Mouse (Mus musculus) layer of hippocampus, adult 18-20 months (tissue): ENCODE data around the gene Sacm1l. TPM values are rescaled to one million over a fixed set of nuclear protein-coding genes. Genes with fewer than 3 reads are reported as not detected.

ENCODE experiments used
- DNase-seq, 2 experiments: peaks; one replicate each; pipeline ENCODE4 v3.0.0; 2022; ENCODE audit warnings: low spot score in 2 of 2
- long read RNA-seq: library from polyadenylated mRNA; stranded (forward); transcript quantifications from one replicate; pipeline ENCODE4 v2.0.0, GENCODE M21; 2021
- total RNA-seq, 2 experiments: library from RNA; stranded (reverse); gene quantifications; 2 replicates each; pipeline ENCODE4 v1.2.3; 2021

Gene Sacm1l
- total RNA-seq, result 10 to 100 TPM; 61.8 to 62.3 TPM
- long read RNA-seq, transcript Sacm1l-201 (20 exons, 3,558 nt), result major isoform, 123 of 136 reads
- long read RNA-seq, partial matches to known transcripts, result 4 of 136 reads
- long read RNA-seq, other reads (novel, unspliced or antisense), result 9 of 136 reads

DNA sequence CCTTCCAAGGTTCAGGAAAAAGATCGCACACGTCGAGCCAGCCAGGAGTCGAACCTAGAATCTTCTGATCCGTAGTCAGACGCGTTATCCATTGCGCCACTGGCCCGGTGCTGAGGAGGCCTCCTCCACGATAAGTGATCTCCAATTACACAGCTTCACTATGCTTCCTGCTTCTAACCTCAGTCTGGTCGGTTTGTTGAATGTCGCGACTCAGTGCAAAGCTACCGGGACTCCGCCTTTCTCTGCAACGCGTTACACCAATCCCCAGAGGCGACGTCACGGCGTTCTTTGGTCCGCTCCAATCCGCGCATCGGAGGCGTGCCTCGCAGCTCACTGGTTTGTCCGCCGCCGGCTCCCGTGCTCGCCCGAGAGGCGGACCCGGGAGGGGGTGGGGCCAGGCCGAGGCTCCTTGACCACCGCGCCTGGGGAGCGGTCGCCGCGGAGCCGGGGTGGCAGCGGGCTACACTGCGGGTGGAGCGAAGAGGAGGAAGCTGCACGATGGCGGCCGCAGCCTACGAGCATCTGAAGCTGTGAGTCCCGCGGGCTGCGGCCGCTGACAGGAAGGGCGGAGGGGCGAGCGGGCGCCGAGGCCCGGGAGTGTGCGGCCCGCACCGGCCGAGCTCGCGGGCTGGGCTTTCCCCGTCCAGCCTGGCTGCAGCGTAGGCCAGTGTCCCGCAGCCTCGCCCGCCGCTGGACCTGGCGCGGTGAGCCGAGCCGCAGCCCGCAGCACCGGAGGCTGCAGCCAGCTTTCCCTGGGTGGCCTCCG, at the start of gene Sacm1l:
Gene Sacm1l (plus strand): TSS at position 368 of the 766 bp plus-strand sequence.
- peak; percentile 98 to 99 for DNase-seq

DNA sequence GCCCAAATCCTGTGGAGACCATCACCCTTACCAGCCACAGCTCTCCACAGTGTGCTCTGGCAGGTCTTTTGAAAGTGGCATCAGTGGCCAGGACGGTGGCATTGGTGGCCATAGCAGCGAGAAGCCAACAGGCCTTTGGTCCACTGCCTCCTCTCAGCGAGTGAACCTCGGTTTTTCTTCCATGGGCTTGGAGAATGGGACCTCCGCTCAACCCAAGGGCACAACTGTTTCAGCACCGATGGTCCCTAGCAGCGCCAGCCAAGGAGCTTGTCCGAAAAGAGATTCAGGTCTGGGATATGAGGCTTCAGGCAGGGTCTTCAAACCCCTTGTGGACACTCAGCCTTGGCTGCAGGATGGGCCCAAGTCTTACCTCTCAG, 49.7 kb upstream of the Sacm1l start:
- no peak for DNase-seq

DNA sequence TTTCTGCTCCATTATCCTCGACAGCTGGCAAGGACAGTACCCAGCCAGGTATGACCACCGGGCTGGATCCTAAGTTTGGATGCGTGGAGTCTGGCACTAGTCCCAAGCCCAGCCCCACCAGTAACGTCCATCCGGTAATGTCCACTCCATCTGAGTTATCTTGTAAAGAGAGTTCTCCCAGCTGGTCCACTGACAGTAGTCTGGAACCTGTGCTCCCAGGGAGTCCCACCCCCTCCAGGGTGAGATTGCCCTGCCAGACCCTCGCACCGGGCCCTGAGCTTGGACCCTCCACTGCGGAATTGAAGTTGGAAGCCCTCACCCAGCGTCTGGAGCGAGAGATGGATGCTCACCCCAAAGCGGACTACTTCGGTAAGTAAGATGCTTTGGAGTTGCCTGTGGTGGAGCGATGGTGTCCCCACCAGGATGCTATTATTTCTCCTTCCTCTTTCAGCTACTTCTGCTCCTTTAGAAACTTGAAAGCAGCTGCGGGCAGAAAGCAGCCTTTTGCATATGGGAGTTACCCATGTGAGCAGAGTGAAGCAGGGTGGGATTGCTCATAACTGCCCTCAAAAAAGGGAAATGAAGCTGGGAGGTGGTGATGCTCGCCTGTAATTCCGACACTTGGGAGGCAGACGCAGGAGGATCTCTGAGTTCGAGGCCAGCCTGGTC, 49.2 kb upstream of the Sacm1l start:
- DNase-seq, result no peak

DNA sequence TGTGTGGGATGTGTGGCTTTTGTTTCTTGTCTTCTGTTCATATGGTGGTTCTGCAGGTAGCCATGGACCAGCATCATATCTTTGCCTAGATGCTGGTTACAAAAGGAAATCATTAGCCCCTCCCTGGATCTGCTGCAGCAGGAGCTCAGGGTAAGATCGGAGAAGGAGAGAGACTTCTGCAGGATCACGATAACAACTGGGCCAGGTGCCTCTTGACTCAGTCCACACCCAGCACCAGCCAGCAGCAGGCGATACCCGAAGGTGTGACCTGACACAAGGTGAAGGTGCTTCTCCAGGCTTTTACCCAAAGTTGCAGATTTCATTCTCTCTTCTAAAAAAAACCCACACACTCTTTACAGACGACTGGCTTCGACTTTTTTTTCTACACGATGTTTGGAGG, 48.4 kb upstream of the Sacm1l start:
- DNase-seq, result no peak

DNA sequence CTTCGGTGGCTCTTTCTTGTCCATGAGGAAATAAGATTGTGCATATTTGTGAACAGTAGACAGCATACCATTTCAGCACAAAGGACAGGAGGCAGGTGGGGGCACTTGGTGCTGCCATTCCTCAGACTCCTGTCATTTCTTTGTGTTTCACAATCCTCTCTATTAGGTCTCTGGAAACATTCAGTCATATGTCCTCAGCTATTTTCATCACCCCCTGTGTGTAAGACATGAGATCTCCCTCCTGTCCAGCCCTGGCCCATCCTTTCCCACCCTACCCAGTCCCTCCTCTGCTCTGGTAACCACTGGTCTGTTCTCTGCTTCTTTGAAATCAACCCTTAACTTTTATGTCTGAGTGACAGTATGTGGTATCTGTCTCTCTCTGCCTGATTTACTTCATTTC, 46.0 kb upstream of the Sacm1l start:
- no peak for DNase-seq

DNA sequence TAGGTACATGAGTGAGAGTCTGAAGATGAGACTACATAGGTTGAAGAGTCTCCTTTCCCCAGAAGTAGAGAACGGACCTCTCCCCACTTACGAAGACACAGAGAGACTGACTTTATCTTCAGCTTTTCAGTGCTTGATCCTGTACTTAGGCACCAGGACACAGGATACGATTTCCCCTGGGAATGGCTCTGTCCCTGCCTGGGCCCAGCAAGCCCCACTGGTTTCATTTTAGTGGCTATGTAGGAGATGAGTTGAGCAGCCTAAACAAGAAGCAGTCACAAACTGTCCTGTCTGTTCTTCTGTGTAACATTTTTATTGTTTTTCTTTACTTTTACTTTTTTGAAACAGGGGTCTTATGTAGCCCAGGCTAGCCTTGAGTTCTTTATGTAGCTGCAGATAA, 44.7 kb upstream of the Sacm1l start:
- DNase-seq, result no peak

DNA sequence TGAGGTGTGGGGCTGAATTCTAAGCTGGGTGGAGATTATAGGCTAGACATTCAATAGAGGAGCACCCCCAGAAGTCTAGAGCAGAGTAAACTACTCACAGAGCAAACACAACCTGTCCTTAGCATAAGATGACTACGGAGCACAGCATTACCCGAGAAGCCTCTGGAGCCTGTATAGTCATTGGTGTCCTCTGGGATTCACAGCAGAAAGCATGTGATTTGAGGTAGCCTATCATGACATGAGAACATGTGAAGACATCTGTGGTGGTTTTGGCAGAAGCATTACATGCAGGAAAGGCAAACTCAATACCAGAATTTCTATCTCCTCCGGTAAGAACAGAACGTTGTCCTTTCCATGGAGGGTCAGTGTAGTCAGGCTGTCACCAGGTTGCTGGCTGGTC, 44.0 kb upstream of the Sacm1l start:
- DNase-seq, result no peak

DNA sequence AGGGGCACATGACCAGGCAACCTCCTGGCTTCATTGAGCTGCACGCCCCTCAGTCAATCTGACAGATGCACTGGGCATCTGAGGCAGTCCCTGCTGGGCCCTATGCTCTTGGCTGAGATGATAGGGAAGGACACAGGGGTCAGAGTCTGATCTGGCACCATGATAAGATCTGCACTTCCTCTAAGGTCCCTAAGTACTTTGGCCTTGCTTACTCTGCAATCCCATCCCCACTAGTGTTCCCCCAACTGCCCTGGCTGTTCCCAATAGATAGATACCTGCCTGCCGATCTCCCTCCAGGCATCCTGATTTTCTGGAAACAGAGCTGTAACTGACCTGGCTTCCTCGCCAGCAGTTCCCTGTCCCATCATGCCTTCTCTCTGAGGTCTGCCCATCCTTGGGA, 42.9 kb upstream of the Sacm1l start:
- DNase-seq, result no peak

DNA sequence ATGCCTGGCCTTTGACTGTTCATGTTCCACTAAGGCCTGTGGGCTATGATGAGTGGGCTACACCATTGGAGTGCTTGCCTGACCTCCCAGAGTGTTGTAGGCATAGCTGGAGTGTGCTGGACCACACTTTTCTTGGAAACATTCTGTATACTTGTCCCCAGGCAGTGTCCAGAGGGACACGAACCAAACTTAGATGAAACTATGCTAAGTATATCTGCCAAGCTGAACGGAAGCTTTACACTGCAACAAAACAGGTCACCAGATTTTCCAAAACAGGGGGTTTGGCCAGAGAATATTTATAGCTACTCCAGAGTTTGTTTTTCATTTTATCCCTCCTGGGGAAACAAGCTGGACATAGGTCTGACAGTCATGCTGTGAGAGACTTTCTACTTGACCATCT, 40.5 kb upstream of the Sacm1l start:
- no peak for DNase-seq

DNA sequence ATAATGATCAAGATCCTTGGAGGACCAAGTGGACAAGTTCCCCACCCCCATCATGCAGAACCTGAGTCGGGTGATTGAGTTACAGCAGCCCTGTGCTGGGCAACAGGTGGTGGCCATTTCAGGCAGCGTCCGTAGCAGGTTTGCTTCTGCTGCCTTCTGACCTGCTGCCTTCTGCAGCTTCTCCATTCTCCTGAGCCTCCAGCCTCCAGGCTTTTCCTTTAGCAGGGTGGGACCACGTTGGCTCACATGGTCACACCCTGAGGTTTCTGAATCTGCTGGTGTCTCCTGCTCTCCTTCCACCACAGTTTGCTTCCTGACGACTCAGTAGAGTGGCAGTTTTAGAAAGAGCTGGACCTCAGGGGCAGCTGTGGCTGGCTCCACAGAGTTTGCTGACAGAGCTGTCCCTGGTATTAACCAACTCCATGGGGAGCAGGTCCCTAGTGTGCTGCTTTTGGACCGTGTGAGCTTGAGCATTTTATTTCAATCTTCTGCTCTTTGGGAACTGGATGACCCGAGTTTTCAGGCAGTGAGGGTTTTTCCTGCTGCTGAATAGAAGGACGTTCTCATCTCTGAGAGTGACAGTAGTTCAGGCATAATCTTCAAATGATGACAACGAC, 39.7 kb upstream of the Sacm1l start:
- no peak for DNase-seq

DNA sequence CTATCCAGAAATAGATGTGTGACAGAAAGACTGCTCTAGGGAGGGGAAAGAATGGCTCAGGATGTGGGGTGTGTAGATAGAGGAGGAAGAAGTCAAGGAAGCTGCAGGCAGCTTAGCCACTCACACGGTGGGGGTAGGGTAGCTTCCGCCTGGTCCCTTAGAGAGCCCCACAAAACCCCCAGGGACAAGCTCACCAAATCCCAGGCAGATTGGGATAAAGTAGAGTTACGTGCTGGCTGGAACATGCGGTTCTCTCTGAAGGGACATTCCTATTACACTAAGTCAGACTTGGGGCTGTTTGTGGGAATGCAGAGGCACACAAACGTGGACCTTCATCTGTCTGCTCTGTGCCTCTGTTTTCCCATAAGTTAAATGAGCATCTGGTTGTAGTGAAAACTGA, 38.6 kb upstream of the Sacm1l start:
- DNase-seq, result no peak

DNA sequence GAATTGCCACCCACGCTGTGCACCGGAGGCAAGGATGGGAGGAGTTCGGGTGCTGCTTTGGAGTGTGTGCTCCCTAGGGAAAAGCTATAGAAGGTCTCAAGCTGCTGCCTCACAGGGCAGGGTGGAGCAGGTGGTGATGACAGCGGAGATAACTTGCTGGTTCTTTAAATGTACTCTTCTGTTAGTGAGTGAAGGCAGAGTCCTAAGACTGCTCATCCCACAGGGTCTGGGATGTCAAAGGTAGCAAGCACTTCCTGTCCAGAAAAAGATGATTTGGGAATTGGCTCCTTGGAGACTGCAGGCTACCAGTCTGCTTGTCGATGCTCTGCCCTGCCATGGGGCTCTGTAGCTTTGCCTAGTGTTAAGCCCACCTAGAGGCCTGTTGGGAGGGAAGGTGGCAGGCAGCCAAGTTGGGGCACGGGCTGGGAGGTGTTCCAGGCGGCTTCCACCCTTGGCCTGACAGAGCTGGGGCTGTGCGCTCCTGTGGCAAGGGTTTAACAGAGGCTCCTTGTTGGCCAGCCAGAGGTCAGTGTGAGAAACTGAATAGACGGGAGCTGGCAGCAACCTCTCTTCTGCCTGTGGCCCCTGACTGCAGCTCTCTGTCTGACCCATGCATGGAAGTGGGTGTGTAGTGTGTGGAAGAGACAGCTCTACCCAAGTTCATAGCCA, 37.5 kb upstream of the Sacm1l start:
- DNase-seq, result peak in 1 of 2 experiments; percentile 54

DNA sequence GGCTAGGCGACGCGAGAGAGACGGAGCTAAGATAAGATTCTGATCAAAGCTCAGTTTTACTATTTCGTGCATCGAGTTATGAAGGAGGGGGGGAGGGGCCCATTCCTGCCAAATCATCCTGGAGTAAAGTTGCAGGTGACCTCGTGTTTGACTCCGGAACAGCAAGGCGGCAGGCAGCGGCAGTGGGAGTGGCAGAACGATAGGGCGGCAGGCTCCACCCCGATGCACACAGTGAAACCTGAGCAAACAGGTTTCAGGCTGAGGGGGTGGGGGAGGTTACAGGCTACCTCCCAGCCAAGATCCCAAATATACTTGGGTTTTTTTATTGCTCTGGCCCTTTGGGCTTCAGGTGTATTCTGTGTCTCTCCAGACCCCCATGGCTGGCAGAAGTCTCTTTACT, 32.9 kb upstream of the Sacm1l start:
- no peak for DNase-seq

DNA sequence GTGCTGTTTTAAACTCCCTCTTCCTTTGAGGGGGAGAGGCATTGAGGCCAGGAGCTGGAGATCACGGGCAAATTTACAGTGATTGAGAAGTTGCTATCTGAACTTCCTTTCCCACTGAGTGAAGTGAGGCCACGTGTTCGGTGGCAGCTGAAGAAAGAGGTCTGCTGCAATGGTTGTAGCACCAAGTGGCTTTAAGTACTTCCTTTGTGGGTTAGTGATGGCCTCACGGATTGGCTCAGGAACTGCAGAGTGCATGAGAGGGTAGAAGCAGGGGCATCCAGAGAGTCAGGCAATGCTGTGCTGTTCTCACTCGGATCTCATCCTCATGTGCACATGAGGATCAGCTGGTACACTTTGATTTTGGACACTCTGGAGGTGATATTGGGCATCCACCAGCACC, 31.7 kb upstream of the Sacm1l start:
- no peak for DNase-seq

DNA sequence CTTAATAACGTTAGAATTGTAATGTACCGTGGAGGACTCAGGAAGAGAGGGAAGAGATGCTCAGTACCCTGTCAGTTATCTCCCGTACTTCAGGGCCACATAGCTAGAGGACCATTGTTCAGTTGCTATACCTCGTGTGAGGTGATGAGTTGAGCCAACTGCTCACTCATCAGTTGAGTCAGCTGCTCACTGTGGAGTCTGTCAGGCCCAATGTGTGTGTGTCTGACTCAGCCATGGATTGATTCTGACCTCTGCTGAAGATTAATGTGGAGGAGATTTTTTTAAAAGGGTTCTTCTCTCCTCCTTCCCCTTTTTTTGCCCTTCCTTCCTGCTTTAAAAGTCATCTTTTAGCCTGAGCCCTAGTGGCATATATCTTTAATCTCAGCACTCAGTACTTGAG, 29.1 kb upstream of the Sacm1l start:
- no peak for DNase-seq

DNA sequence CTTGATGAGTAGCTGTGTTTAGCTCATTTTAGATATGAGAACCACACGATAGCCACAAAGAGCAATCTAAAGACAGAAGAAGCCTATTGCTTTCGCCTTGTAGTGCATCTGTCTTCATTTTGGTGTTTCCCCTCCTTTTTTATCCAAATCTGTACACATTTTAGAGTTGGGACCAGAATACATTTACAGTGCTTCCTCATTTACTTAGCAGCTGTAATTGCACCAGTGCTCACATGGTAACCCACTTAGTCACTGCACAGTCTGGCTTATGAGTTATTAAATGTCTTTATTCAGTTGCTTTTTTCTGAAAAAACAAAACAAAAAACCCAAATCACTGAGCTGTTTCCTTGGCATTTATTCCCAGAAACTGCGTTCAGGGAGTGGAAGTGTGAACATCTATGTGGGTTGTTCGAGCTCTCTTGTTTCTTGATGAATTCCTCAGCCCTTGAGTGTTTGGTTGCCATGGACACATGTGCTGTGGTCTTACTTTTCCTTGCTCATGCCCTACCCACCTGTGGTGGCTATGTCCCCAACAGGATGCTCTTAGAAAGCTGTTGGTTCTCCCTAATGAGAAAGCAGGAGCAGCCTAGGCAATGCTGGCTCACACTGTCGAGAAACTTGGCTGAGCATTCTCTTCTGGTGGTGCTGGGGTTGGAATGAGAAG, 26.3 kb upstream of the Sacm1l start:
- DNase-seq, result peak in 1 of 2 experiments; percentile 50

DNA sequence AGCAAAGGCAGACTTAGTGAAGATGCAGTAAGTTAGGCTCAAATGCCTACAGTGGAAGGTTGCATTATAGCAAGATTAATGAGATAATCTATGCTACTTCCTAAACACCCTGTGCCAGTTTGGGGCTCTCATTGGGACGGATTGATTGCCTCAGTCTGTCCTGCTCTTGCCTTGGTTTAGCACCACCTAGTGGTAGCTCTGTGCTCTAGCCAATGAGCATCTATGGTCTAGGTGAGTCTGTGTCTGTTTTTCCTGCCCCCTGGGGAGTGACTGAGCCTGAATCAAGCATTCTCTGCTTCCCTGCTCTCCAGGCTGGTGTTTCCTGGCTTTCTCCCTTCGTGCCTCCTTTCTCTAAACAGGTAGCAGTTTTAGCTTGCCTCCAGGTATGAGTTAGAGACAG, 25.2 kb upstream of the Sacm1l start:
- DNase-seq, result peak in 1 of 2 experiments; percentile 56

DNA sequence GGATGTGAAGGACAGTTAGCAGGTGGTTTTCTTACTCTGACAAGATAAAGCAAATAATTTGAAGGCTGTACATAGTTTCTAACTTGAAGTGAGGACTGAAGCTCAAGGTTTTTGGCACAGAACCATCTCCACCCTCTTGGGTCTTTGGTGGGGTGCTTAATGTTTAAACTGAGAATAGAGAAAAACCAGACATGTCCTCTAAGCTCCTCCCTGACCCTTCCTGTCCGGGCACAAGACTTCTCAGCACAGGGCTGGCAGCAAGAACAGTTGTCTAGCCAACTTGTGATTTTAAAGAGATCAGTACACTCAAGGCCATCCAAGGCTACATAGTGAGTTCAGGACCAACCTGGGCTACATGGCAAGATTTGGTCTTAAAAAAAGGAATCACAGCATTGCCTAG, 24.0 kb upstream of the Sacm1l start:
- DNase-seq, result no peak

DNA sequence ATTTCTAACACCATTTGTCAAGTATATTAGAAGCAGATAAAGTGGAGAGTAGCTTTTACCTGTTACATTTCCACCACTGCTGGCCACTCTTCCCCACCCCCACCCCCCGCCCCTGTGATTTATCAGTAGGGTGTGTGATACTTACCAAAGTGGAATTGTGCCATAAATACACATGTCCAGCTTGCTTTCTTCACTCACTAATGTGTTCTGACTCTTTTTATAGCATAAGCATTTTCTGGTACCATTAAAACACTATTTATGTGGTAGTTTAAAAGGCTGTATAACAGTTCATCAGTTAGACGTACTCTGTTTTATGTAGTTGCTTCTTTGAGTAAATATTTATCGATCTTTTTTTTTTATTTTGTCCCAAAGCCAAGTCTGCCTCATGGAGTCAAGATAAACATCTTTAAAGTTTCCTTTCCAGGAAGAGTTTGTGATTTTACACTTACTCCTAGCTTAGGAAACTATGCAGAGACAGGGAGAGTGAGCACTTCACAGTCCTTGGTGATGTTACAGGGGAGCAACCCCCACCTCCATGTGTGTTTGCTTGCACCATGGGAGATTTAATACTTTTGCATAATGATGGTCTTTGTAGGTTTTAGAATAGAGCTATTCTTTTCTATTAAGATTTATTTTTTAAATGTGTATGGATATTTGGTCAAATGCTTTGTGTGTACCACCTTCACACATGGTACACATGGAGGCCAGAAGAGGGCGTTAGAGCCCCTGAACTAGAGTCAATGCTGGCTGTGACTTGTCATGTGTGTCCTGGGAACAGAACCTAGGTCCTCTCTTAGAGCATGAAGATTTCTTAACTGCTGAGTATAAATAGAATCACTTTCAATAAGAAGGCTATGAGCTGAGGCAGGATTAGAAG, 23.1 kb upstream of the Sacm1l start:
- no peak for DNase-seq

DNA sequence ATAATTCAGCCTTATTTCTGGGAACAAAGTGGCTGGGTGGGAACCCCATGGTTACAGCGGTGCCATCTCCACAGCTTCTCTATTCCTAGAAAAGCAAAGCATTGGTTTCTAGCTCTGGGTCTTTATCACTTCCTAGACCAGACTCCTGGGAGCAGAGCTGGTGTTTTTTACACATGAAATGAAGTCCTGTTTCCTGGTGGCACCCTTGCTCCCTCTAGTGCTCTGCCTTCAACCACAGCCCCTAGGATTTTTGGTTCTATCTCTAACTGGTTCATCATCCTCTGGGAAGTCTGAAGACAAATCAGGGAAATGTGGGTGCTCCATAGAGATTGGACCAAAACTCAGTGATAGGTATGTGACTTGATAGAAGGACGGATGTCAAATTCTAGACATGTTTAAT, 22.2 kb upstream of the Sacm1l start:
- no peak for DNase-seq
